Mouse (Mus musculus) liver, embryonic 13.5 days (tissue): Measurements from ENCODE around the gene Rad51b. TPM values are rescaled to one million over a fixed set of nuclear protein-coding genes. Genes with fewer than 3 reads are reported as not detected.

Experiments
- ATAC-seq: fragments of 200-750 bp; cut with Nextera tagmentation; 2 replicates; pipeline ENCODE4 v1.8.0; 2017; ENCODE audit warnings: low read depth, mild to moderate bottlenecking, moderate number of reproducible peaks, moderate library complexity
- DNase-seq: peaks from one replicate; pipeline ENCODE4 v3.0.0; 2022
- H3K27ac ChIP-seq: fragments of 300-500 bp; sonication (generic); 2 replicates; pipeline ENCODE4 v1.5.1; 2015; ENCODE audit warnings: moderate library complexity, mild to moderate bottlenecking, inconsistent platforms
- H3K27me3 ChIP-seq: fragments of 300-500 bp; sonication (generic); 2 replicates; pipeline ENCODE4 v1.6.1; 2015; ENCODE audit warnings: mild to moderate bottlenecking, inconsistent platforms
- H3K36me3 ChIP-seq: fragments of 300-500 bp; sonication (generic); 2 replicates; pipeline ENCODE4 v1.6.1; 2015; ENCODE audit warnings: mild to moderate bottlenecking, inconsistent platforms
- H3K4me1 ChIP-seq: fragments of 300-500 bp; sonication (generic); replicated peaks from 2 replicates; pipeline ENCODE4 v1.6.1; 2015; ENCODE audit warnings: inconsistent platforms
- H3K4me2 ChIP-seq: fragments of 300-500 bp; sonication (generic); 2 replicates; pipeline ENCODE4 v1.6.1; 2015; ENCODE audit warnings: inconsistent platforms, mild to moderate bottlenecking, moderate library complexity
- H3K4me3 ChIP-seq: fragments of 300-500 bp; sonication (generic); replicated peaks from 2 replicates; pipeline ENCODE4 v1.5.1; 2015; ENCODE audit warnings: mild to moderate bottlenecking, inconsistent platforms
- H3K9ac ChIP-seq: fragments of 300-500 bp; sonication (generic); 2 replicates; pipeline ENCODE4 v1.6.1; 2015; ENCODE audit warnings: mild to moderate bottlenecking, inconsistent platforms
- H3K9me3 ChIP-seq: fragments of 300-500 bp; sonication (generic); replicated peaks from 2 replicates; pipeline ENCODE4 v1.6.1; 2016; ENCODE audit warnings: inconsistent platforms
- WGBS: fragments of 180-500 bp; shearing (Covaris S2); methylation state at CpG from one replicate; pipeline ENCODE4 v1.1.7; 2015; ENCODE audit not compliant: insufficient replicate concordance; 5-methylcytosine and 5-hydroxymethylcytosine counted together
- polyA plus RNA-seq: library from polyadenylated mRNA; unstranded; fragments of >200 nt; fragmentation: Nextera tagmentation; extraction: Ambion mirVana; gene quantifications from 2 replicates; pipeline ENCODE4 v1.2.1, GENCODE M21; 2015

Rad51b gene
- polyA plus RNA-seq, 1 experiment from 2014 or later, result 5.5 TPM

GRCm38 (mm10) chr12:79794802-79795201 is 497.7 kb downstream of the Rad51b start:
- ATAC-seq (no peak), DNase-seq (no peak)
- no peaks in the 10 kb centered on the region for H3K9me3 ChIP-seq
- 62% methylated on average over 4 of the region's 4 CpGs for WGBS
- H3K27me3 ChIP-seq, result no peaks in the 10 kb centered on the region
- H3K4me2 ChIP-seq, result no peak overlapping the region
- no peaks in the 10 kb centered on the region for H3K36me3 ChIP-seq
- no peak overlapping the region for H3K9ac ChIP-seq
- H3K27ac ChIP-seq, result no peak overlapping the region
- no peak overlapping the region for H3K4me3 ChIP-seq
- H3K4me1 ChIP-seq, result peaks cover 12% of the 10 kb centered on the region; the same call in 1 of the 2 replicates

GRCm38 (mm10) chr12:79796260-79796659 is 499.2 kb downstream of the Rad51b start:
- Histone ChIP-seq H3K9ac (no peak overlapping the region), H3K4me1 (peaks cover 12% of the 10 kb centered on the region; the same call in 1 of the 2 replicates), H3K4me3 (no peak overlapping the region), H3K4me2 (no peak overlapping the region), H3K9me3 (no peaks in the 10 kb centered on the region), H3K27ac (no peak overlapping the region), H3K27me3 (no peaks in the 10 kb centered on the region), H3K36me3 (no peaks in the 10 kb centered on the region)
- WGBS, result 43% methylated on average over 6 of the region's 6 CpGs
- DNase-seq (no peak), ATAC-seq (no peak)

- Histone ChIP-seq H3K9me3 (no peaks in the 10 kb centered on the region), H3K4me2 (no peak overlapping the region), H3K9ac (no peak overlapping the region), H3K27me3 (no peaks in the 10 kb centered on the region), H3K36me3 (no peaks in the 10 kb centered on the region), H3K4me3 (no peak overlapping the region), H3K4me1 (peaks cover 12% of the 10 kb centered on the region; the same call in 1 of the 2 replicates), H3K27ac (no peak overlapping the region)
- WGBS, result 41% methylated on average over 18 of the region's 18 CpGs
- ATAC-seq, result no peak
- no peak for DNase-seq
These were observed 500.0 kb downstream of the Rad51b start for GRCm38 (mm10) chr12:79796823-79797821.

- Histone ChIP-seq H3K4me3 (no peak overlapping the region), H3K27ac (peak overlapping the region; percentile 72), H3K36me3 (no peaks in the 10 kb centered on the region), H3K9me3 (no peaks in the 10 kb centered on the region), H3K4me1 (peaks cover 12% of the 10 kb centered on the region; the same call in 1 of the 2 replicates), H3K9ac (no peak overlapping the region), H3K27me3 (no peaks in the 10 kb centered on the region), H3K4me2 (no peak overlapping the region)
- 73% methylated on average over 3 of the region's 3 CpGs for WGBS
- no peak for ATAC-seq
- DNase-seq, result no peak
These were observed 501.4 kb downstream of the Rad51b start for GRCm38 (mm10) chr12:79798488-79798887.

GRCm38 (mm10) chr12:79799370-79799769 is 502.3 kb downstream of the Rad51b start:
- Histone ChIP-seq H3K27ac (peak overlapping the region; percentile 72; the same call in 1 of the 2 replicates), H3K9me3 (no peaks in the 10 kb centered on the region), H3K4me1 (peaks cover 14% of the 10 kb centered on the region), H3K36me3 (no peaks in the 10 kb centered on the region), H3K9ac (no peak overlapping the region), H3K4me2 (no peak overlapping the region), H3K4me3 (no peak overlapping the region), H3K27me3 (no peaks in the 10 kb centered on the region)
- ATAC-seq, result peak; percentile 62
- 57% methylated on average over 5 of the region's 5 CpGs for WGBS
- DNase-seq, result no peak

- H3K27me3 ChIP-seq, result no peaks in the 10 kb centered on the region
- WGBS, result 60% methylated on average over 1 of the region's 1 CpGs
- no peak for ATAC-seq
These were observed 506.6 kb downstream of the Rad51b start for GRCm38 (mm10) chr12:79803670-79804069.

GRCm38 (mm10) chr12:79804776-79805524 is 507.9 kb downstream of the Rad51b start:
- Histone ChIP-seq H3K9ac (no peak overlapping the region), H3K36me3 (no peaks in the 10 kb centered on the region), H3K4me2 (no peak overlapping the region), H3K4me1 (peaks cover 14% of the 10 kb centered on the region), H3K27me3 (no peaks in the 10 kb centered on the region), H3K4me3 (no peak overlapping the region), H3K27ac (no peak overlapping the region), H3K9me3 (no peaks in the 10 kb centered on the region)
- ATAC-seq (no peak), DNase-seq (no peak)
- WGBS, result 76% methylated on average over 8 of the region's 8 CpGs

More at GRCm38 (mm10) chr12:79803670-79804069, 506.6 kb downstream of the Rad51b start:
- Histone ChIP-seq H3K27ac (no peak overlapping the region), H3K9ac (no peak overlapping the region), H3K9me3 (no peaks in the 10 kb centered on the region), H3K4me3 (no peak overlapping the region), H3K36me3 (no peaks in the 10 kb centered on the region), H3K4me2 (no peak overlapping the region), H3K4me1 (peaks cover 14% of the 10 kb centered on the region)
- no peak for DNase-seq

GRCm38 (mm10) chr12:79806990-79807389 is 509.9 kb downstream of the Rad51b start:
- no peak overlapping the region for H3K4me2 ChIP-seq
- H3K27me3 ChIP-seq, result no peaks in the 10 kb centered on the region
- no peak overlapping the region for H3K9ac ChIP-seq
- no peaks in the 10 kb centered on the region for H3K9me3 ChIP-seq
- DNase-seq (no peak), ATAC-seq (no peak)
- WGBS, result 72% methylated on average over 4 of the region's 4 CpGs
- H3K27ac ChIP-seq, result no peak overlapping the region
- H3K4me3 ChIP-seq, result no peak overlapping the region
- H3K36me3 ChIP-seq, result no peaks in the 10 kb centered on the region
- H3K4me1 ChIP-seq, result peaks cover 14% of the 10 kb centered on the region

- H3K36me3 ChIP-seq, result no peaks in the 10 kb centered on the region
- no peak overlapping the region for H3K4me3 ChIP-seq
- no peaks in the 10 kb centered on the region for H3K27me3 ChIP-seq
- ATAC-seq, result no peak
- DNase-seq, result no peak
- H3K9me3 ChIP-seq, result no peaks in the 10 kb centered on the region
- H3K4me2 ChIP-seq, result no peak overlapping the region
- 56% methylated on average over 10 of the region's 10 CpGs for WGBS
- no peak overlapping the region for H3K9ac ChIP-seq
- peaks cover 14% of the 10 kb centered on the region for H3K4me1 ChIP-seq
- H3K27ac ChIP-seq, result no peak overlapping the region
These were observed 510.3 kb downstream of the Rad51b start for GRCm38 (mm10) chr12:79807410-79807847.

GRCm38 (mm10) chr12:79807938-79808401 is 510.9 kb downstream of the Rad51b start:
- Histone ChIP-seq H3K4me2 (no peak overlapping the region), H3K27me3 (no peaks in the 10 kb centered on the region), H3K9ac (no peak overlapping the region), H3K27ac (no peak overlapping the region), H3K9me3 (no peaks in the 10 kb centered on the region), H3K4me3 (no peak overlapping the region), H3K4me1 (peaks cover 15% of the 10 kb centered on the region), H3K36me3 (no peaks in the 10 kb centered on the region)
- DNase-seq, result no peak
- no peak for ATAC-seq
- WGBS, result 83% methylated on average over 8 of the region's 8 CpGs
